Mouse (Mus musculus) kidney, embryonic 15.5 days (tissue): Measurements from ENCODE around the gene Resf1. TPM values are rescaled to one million over a fixed set of nuclear protein-coding genes. Genes with fewer than 3 reads are reported as not detected.
"Not testable (repeated sequence)": the region's sequence is repeated elsewhere in the genome, so short reads cannot be mapped to it uniquely, and the experiment has no call there.

Source experiments
- ATAC-seq: fragments of 200-750 bp; cut with Nextera tagmentation; replicated peaks from 2 replicates; pipeline ENCODE4 v1.8.0; 2017; ENCODE audit warnings: moderate TSS enrichment; ENCODE audit not compliant: low FRiP score
- H3K27ac ChIP-seq: fragments of 300-500 bp; sonication (generic); 2 replicates; pipeline ENCODE4 v1.5.1; 2015; ENCODE audit warnings: mild to moderate bottlenecking, inconsistent platforms
- H3K27me3 ChIP-seq: fragments of 300-500 bp; sonication (generic); 2 replicates; pipeline ENCODE4 v1.6.1; 2015; ENCODE audit warnings: inconsistent platforms
- H3K36me3 ChIP-seq: fragments of 300-500 bp; sonication (generic); 2 replicates; pipeline ENCODE4 v1.6.1; 2015; ENCODE audit warnings: inconsistent platforms
- H3K4me1 ChIP-seq: fragments of 300-500 bp; sonication (generic); 2 replicates; pipeline ENCODE4 v1.6.1; 2015; ENCODE audit warnings: inconsistent platforms
- H3K4me2 ChIP-seq: fragments of 300-500 bp; sonication (generic); 2 replicates; pipeline ENCODE4 v1.6.1; 2015; ENCODE audit warnings: moderate library complexity, mild to moderate bottlenecking, inconsistent platforms
- H3K4me3 ChIP-seq: fragments of 300-500 bp; sonication (generic); replicated peaks from 2 replicates; pipeline ENCODE4 v1.5.1; 2015; ENCODE audit warnings: mild to moderate bottlenecking, inconsistent platforms
- H3K9ac ChIP-seq: fragments of 300-500 bp; sonication (generic); 2 replicates; pipeline ENCODE4 v1.6.1; 2015; ENCODE audit warnings: mild to moderate bottlenecking, inconsistent platforms
- H3K9me3 ChIP-seq: fragments of 300-500 bp; sonication (generic); replicated peaks from 2 replicates; pipeline ENCODE4 v1.6.1; 2016; ENCODE audit warnings: inconsistent platforms
- WGBS: fragments of 180-500 bp; shearing (Covaris S2); methylation state at CpG from one replicate; pipeline ENCODE4 v1.1.7; 2015; ENCODE audit warnings: mixed read lengths; 5-methylcytosine and 5-hydroxymethylcytosine counted together
- polyA plus RNA-seq: library from polyadenylated mRNA; unstranded; fragments of >200 nt; fragmentation: Nextera tagmentation; extraction: Ambion mirVana; gene quantifications from 2 replicates; pipeline ENCODE4 v1.2.1, GENCODE M21; 2015

The Resf1 gene
- 54.9 and 61.5 TPM in 2 replicates for polyA plus RNA-seq

- Histone ChIP-seq H3K27ac (peak within 1 kb of the TSS; percentile 100), H3K9me3 (peaks cover 7% of the 10 kb centered on the region; the same call in 1 of the 2 replicates), H3K4me2 (peak within 1 kb of the TSS; percentile 61), H3K27me3 (no peaks in the 10 kb centered on the region), H3K36me3 (peaks cover 32% of the 10 kb centered on the region; the same call in 1 of the 2 replicates), H3K4me3 (peak within 1 kb of the TSS; percentile 92), H3K9ac (peak within 1 kb of the TSS; percentile 93), H3K4me1 (peaks cover 17% of the 10 kb centered on the region)
- ATAC-seq = peak; percentile 100
- WGBS = 4% methylated on average over 61 of the region's 61 CpGs
Measured at GRCm38 (mm10) chr6:149308956-149309932, at the start of gene Resf1. Resf1 (plus strand) TSS chr6:149309414.

- ATAC-seq = no peak
Measured at GRCm38 (mm10) chr6:149260801-149261239, 48.4 kb upstream of the Resf1 start.

GRCm38 (mm10) chr6:149267951-149268350, 41.3 kb upstream of the Resf1 start:
- H3K4me1 ChIP-seq = no peaks in the 10 kb centered on the region
- no peak overlapping the region for H3K27ac ChIP-seq
- no peak overlapping the region for H3K9ac ChIP-seq
- no peak for ATAC-seq
- H3K4me2 ChIP-seq = no peak overlapping the region
- no peaks in the 10 kb centered on the region for H3K9me3 ChIP-seq
- H3K27me3 ChIP-seq = no peaks in the 10 kb centered on the region
- no peak overlapping the region for H3K4me3 ChIP-seq
- H3K36me3 ChIP-seq = no peaks in the 10 kb centered on the region

More at GRCm38 (mm10) chr6:149260801-149261239, 48.4 kb upstream of the Resf1 start:
- Histone ChIP-seq H3K27me3 (no peaks in the 10 kb centered on the region), H3K9me3 (no peaks in the 10 kb centered on the region; the same call in 1 of the 2 replicates), H3K36me3 (no peaks in the 10 kb centered on the region), H3K4me1 (no peaks in the 10 kb centered on the region), H3K9ac (no peak overlapping the region), H3K27ac (no peak overlapping the region), H3K4me2 (no peak overlapping the region), H3K4me3 (no peak overlapping the region)
- 80% methylated on average over 3 of the region's 3 CpGs for WGBS

- Histone ChIP-seq H3K4me1 (no peaks in the 10 kb centered on the region), H3K4me2 (no peak overlapping the region), H3K9ac (no peak overlapping the region)
Measured at GRCm38 (mm10) chr6:149278248-149278731, 30.9 kb upstream of the Resf1 start.

GRCm38 (mm10) chr6:149278866-149279265, 30.3 kb upstream of the Resf1 start:
- no peaks in the 10 kb centered on the region for H3K27me3 ChIP-seq
- H3K27ac ChIP-seq = no peak overlapping the region
- no peaks in the 10 kb centered on the region for H3K36me3 ChIP-seq
- no peak overlapping the region for H3K9ac ChIP-seq
- 78% methylated on average over 1 of the region's 1 CpGs for WGBS
- H3K4me3 ChIP-seq = no peak overlapping the region
- no peak for ATAC-seq
- H3K4me2 ChIP-seq = no peak overlapping the region
- no peaks in the 10 kb centered on the region for H3K4me1 ChIP-seq
- peaks cover 18% of the 10 kb centered on the region for H3K9me3 ChIP-seq

More at GRCm38 (mm10) chr6:149278248-149278731, 30.9 kb upstream of the Resf1 start:
- no peak overlapping the region for H3K4me3 ChIP-seq
- 0 out of 2 replicates have a peak, but pooled peaks have one; percentile 49 for ATAC-seq
- WGBS = 55% methylated on average over 2 of the region's 2 CpGs
- no peaks in the 10 kb centered on the region for H3K27me3 ChIP-seq
- H3K9me3 ChIP-seq = peaks cover 13% of the 10 kb centered on the region
- H3K27ac ChIP-seq = no peak overlapping the region
- no peaks in the 10 kb centered on the region for H3K36me3 ChIP-seq

- no peak for ATAC-seq
- Histone ChIP-seq H3K27me3 (no peaks in the 10 kb centered on the region), H3K4me1 (no peaks in the 10 kb centered on the region), H3K27ac (no peak overlapping the region), H3K4me3 (no peak overlapping the region), H3K9ac (no peak overlapping the region), H3K4me2 (no peak overlapping the region), H3K36me3 (no peaks in the 10 kb centered on the region), H3K9me3 (peaks cover 21% of the 10 kb centered on the region)
Measured at GRCm38 (mm10) chr6:149280511-149280910, 28.7 kb upstream of the Resf1 start.

GRCm38 (mm10) chr6:149288190-149288589, 21.0 kb upstream of the Resf1 start:
- 90% methylated on average over 9 of the region's 9 CpGs for WGBS
- ATAC-seq, H3K27ac ChIP-seq, H3K4me3 ChIP-seq, H3K4me1 ChIP-seq, H3K9me3 ChIP-seq, H3K27me3 ChIP-seq, H3K4me2 ChIP-seq, H3K9ac ChIP-seq, H3K36me3 ChIP-seq: not testable (repeated sequence)

GRCm38 (mm10) chr6:149303231-149303630, 6.0 kb upstream of the Resf1 start:
- not testable (repeated sequence) for H3K27ac ChIP-seq, H3K9me3 ChIP-seq, H3K36me3 ChIP-seq, H3K4me1 ChIP-seq, H3K4me2 ChIP-seq, H3K4me3 ChIP-seq, H3K9ac ChIP-seq, ATAC-seq, H3K27me3 ChIP-seq

GRCm38 (mm10) chr6:149307092-149307491, 2.1 kb upstream of the Resf1 start:
- Histone ChIP-seq H3K9ac (no peak overlapping the region), H3K4me2 (no peak overlapping the region), H3K4me1 (peaks cover 17% of the 10 kb centered on the region), H3K27me3 (no peaks in the 10 kb centered on the region), H3K4me3 (no peak overlapping the region), H3K9me3 (peaks cover 7% of the 10 kb centered on the region; the same call in 1 of the 2 replicates), H3K27ac (no peak overlapping the region), H3K36me3 (peaks cover 20% of the 10 kb centered on the region; the same call in 1 of the 2 replicates)
- 85% methylated on average over 2 of the region's 2 CpGs for WGBS
- ATAC-seq = no peak

- H3K27ac ChIP-seq = no peak overlapping the region
- H3K9ac ChIP-seq = no peak overlapping the region
- WGBS = 55% methylated on average over 2 of the region's 2 CpGs
- no peaks in the 10 kb centered on the region for H3K27me3 ChIP-seq
- H3K4me3 ChIP-seq = no peak overlapping the region
- H3K36me3 ChIP-seq = peaks cover 25% of the 10 kb centered on the region; the same call in 1 of the 2 replicates
- H3K4me2 ChIP-seq = no peak overlapping the region
- H3K9me3 ChIP-seq = peaks cover 7% of the 10 kb centered on the region; the same call in 1 of the 2 replicates
- no peak for ATAC-seq
- H3K4me1 ChIP-seq = peaks cover 17% of the 10 kb centered on the region
Measured at GRCm38 (mm10) chr6:149307801-149308200, 1.4 kb upstream of the Resf1 start.

GRCm38 (mm10) chr6:149310226-149310625, 1.0 kb downstream of the Resf1 start:
- H3K4me1 ChIP-seq = peaks cover 17% of the 10 kb centered on the region
- H3K4me3 ChIP-seq = peak overlapping the region; percentile 92
- H3K27ac ChIP-seq = peak overlapping the region; percentile 100
- no peak for ATAC-seq
- H3K9ac ChIP-seq = peak overlapping the region; percentile 93
- peaks cover 39% of the 10 kb centered on the region; the same call in 1 of the 2 replicates for H3K36me3 ChIP-seq
- no peaks in the 10 kb centered on the region for H3K27me3 ChIP-seq
- 38% methylated on average over 2 of the region's 2 CpGs for WGBS
- H3K4me2 ChIP-seq = peak overlapping the region; percentile 61
- peaks cover 6% of the 10 kb centered on the region; the same call in 1 of the 2 replicates for H3K9me3 ChIP-seq

GRCm38 (mm10) chr6:149311044-149311443, 1.8 kb downstream of the Resf1 start:
- H3K9ac ChIP-seq = no peak overlapping the region
- H3K36me3 ChIP-seq = peaks cover 39% of the 10 kb centered on the region; the same call in 1 of the 2 replicates
- no peak overlapping the region for H3K27ac ChIP-seq
- no peaks in the 10 kb centered on the region for H3K9me3 ChIP-seq
- peak overlapping the region; percentile 92 for H3K4me3 ChIP-seq
- peak overlapping the region; percentile 61 for H3K4me2 ChIP-seq
- 79% methylated on average over 2 of the region's 2 CpGs for WGBS
- no peak for ATAC-seq
- peaks cover 17% of the 10 kb centered on the region for H3K4me1 ChIP-seq
- H3K27me3 ChIP-seq = no peaks in the 10 kb centered on the region
